Mouse (Mus musculus) midbrain, embryonic 11.5 days (tissue): Measurements from ENCODE around the gene Zkscan17. TPM values are rescaled to one million over a fixed set of nuclear protein-coding genes. Genes with fewer than 3 reads are reported as not detected.
"Not testable (repeated sequence)": the region's sequence is repeated elsewhere in the genome, so short reads cannot be mapped to it uniquely, and the experiment has no call there.

Source experiments
- ATAC-seq: fragments of 200-750 bp; cut with Nextera tagmentation; 2 replicates; pipeline ENCODE4 v1.8.0; 2017; ENCODE audit warnings: moderate TSS enrichment, moderate library complexity; ENCODE audit not compliant: low FRiP score
- DNase-seq: peaks from one replicate; pipeline ENCODE4 v3.0.0; 2015; ENCODE audit warnings: low spot score; ENCODE audit errors: missing footprints
- H3K27ac ChIP-seq: fragments of 300-500 bp; sonication (generic); 2 replicates; pipeline ENCODE4 v1.5.1; 2014; ENCODE audit warnings: low read depth, low read length
- H3K27me3 ChIP-seq: fragments of 300-500 bp; sonication (generic); 2 replicates; pipeline ENCODE4 v1.6.1; 2014; ENCODE audit warnings: mild to moderate bottlenecking, low read length, moderate library complexity, mixed read lengths; ENCODE audit not compliant: control insufficient read depth, insufficient read depth
- H3K36me3 ChIP-seq: fragments of 300-500 bp; sonication (generic); 2 replicates; pipeline ENCODE4 v1.6.1; 2014; ENCODE audit warnings: mild to moderate bottlenecking, low read length, moderate library complexity, mixed read lengths; ENCODE audit not compliant: control insufficient read depth, insufficient read depth
- H3K4me1 ChIP-seq: fragments of 300-500 bp; sonication (generic); 2 replicates; pipeline ENCODE4 v1.6.1; 2014; ENCODE audit warnings: low read length; ENCODE audit not compliant: control insufficient read depth, insufficient read depth
- H3K4me2 ChIP-seq: fragments of 300-500 bp; sonication (generic); 2 replicates; pipeline ENCODE4 v1.6.1; 2014; ENCODE audit warnings: mild to moderate bottlenecking, moderate library complexity
- H3K4me3 ChIP-seq: fragments of 300-500 bp; sonication (generic); 2 replicates; pipeline ENCODE4 v1.5.1; 2014; ENCODE audit warnings: low read depth, low read length
- H3K9ac ChIP-seq: fragments of 300-500 bp; sonication (generic); 2 replicates; pipeline ENCODE4 v1.6.1; 2014; ENCODE audit warnings: low read length
- H3K9me3 ChIP-seq: fragments of 300-500 bp; sonication (generic); 2 replicates; pipeline ENCODE4 v1.6.1; 2016; ENCODE audit warnings: low read length; ENCODE audit not compliant: control insufficient read depth
- WGBS: fragments of 180-500 bp; shearing (Covaris S2); extraction: QIAGEN DNeasy Blood & Tissue Kit; methylation state at CpG from one replicate; pipeline ENCODE4 v1.1.7; 2014; 5-methylcytosine and 5-hydroxymethylcytosine counted together
- polyA plus RNA-seq: library from polyadenylated mRNA; unstranded; fragments of >200 nt; fragmentation: Nextera tagmentation; extraction: Ambion mirVana; gene quantifications from 2 replicates; pipeline ENCODE4 v1.2.1, GENCODE M21; 2014

Zkscan17 gene
- 19.1 and 22.4 TPM in 2 replicates for polyA plus RNA-seq

DNA sequence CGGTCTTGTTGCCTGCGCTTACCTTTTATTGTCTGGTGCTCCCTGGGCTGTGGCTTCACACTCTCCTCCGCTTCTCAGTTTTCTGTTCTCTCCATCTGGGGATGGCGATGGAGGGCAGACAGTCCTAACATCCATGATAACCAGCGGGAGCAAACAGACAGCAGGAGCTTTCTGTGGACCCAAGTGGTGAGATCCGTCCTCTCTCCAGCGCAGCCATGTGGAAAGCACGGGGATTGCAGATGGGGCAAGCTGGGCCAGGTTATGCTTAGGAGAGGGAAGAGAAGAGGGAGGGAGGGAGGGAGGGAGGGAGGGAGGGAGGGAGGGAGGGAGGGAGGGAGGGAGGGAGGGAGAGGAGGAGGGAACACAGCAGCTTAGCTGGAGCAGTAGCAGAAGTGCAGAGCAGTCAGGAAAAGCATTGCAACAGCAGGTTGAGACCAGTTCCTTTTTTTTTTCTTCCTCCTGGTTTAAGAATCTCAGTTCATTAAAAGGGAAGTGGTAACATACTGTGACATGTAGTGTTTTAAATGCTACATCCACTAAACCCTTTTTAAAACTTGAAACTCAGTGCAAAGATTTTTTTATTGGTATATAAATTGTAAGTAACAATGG lies at the start of gene Zkscan17:
Gene Zkscan17 (minus strand): TSS at position 280 of the 609 bp plus-strand sequence.
- Histone ChIP-seq H3K27ac (no peak within 1 kb of the TSS), H3K9ac (no peak within 1 kb of the TSS), H3K4me2 (no peak within 1 kb of the TSS), H3K36me3 (no peaks in the 10 kb centered on the region), H3K4me3 (no peak within 1 kb of the TSS), H3K27me3 (no peaks in the 10 kb centered on the region), H3K9me3 (peaks cover 3% of the 10 kb centered on the region; the same call in 1 of the 2 replicates), H3K4me1 (no peaks in the 10 kb centered on the region)
- ATAC-seq (no peak), DNase-seq (no peak)
- WGBS, result 48% methylated on average over 8 of the region's 8 CpGs

DNA sequence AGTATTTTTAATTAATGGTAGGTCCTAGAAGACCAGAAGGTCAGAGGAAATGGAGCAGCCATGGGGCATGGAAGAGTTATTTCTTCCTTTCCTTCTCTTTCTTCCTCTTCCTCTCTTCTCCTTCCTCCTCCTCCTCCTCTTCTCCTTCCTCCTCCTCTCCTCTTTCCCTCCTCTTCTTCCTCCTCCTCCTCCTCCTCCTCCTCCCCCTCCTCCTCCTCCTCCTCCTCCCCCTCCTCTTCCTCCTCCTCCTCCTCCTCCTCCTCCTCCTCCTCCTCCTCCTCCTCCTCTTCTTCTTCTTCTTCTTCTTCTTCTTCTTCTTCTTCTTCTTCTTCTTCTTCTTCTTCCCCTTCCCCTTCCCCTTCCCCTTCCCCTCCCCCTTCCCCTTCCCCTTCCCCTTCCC lies 49.6 kb upstream of the Zkscan17 start, which contains the start of gene Olfr222:
Gene Olfr222 (minus strand): TSS at position 101 of the 400 bp plus-strand sequence.
- not testable (repeated sequence) for H3K4me1 ChIP-seq, H3K36me3 ChIP-seq, H3K9ac ChIP-seq, H3K27me3 ChIP-seq, DNase-seq, ATAC-seq, H3K4me3 ChIP-seq, H3K27ac ChIP-seq, H3K9me3 ChIP-seq, H3K4me2 ChIP-seq

DNA sequence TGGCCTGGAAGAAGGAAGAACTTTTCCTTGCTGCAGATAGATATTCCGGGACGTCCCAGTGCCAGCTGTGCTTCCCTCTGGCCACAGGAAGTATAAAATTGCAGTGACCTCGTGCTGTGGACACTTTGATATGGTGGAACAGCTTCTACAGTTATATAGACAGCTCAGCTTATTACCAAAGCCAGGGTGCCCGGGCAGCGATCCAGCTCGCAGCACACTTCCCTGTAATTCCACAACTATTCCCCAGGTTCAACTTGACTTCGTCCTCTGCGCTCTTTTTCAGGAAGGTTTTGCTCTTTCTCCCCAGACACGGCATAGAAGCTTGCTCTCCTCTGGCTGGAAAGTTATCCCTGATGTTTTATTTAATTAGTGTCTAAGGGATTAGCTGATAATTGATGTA lies 49.2 kb upstream of the Zkscan17 start:
- ATAC-seq (no peak), DNase-seq (no peak)
- no peaks in the 10 kb centered on the region for H3K36me3 ChIP-seq
- H3K9ac ChIP-seq, result no peak overlapping the region
- no peaks in the 10 kb centered on the region for H3K4me1 ChIP-seq
- 73% methylated on average over 9 of the region's 9 CpGs for WGBS
- H3K9me3 ChIP-seq, result no peaks in the 10 kb centered on the region
- H3K4me3 ChIP-seq, result no peak overlapping the region
- no peak overlapping the region for H3K4me2 ChIP-seq
- no peaks in the 10 kb centered on the region for H3K27me3 ChIP-seq
- no peak overlapping the region for H3K27ac ChIP-seq

DNA sequence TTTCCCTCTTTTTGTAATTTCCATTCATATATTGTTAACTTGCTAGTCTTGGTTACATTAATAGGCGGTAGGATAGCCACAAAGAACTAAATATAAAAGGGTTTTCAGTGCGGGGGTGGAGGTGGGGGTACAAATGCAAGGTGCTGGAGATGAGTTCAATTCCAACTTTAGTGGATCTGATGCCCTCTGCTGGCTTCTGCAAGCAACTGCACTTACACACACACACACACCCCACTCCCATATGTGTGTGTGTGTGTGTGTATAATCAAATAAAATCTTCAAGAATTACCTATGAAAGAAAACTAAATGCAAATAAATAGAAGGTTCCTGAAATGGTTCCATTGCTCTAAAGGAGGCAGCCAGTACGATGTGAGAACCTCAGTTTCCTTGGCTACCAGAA lies 42.8 kb upstream of the Zkscan17 start:
- H3K36me3 ChIP-seq, result no peaks in the 10 kb centered on the region

DNA sequence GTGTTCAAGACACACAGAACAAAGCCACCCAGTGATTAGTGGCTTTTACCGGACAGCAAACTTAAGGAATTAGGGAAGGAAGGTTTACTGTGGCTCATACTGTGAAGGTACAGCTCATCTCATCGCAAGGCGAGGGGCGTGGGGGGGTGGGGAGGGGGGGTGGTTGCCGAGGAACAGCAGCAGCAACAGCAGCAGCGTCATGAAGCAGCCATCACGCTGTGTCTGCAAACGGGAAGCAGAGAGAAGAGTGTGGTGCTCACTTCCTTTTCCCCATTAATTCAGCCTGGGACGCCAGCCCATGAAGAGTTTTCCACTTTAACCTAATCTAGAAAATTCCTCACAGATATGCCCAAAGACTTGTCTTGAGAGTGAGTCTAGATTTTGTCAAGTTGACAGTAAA lies 36.3 kb upstream of the Zkscan17 start:
- Histone ChIP-seq H3K4me3 (no peak overlapping the region), H3K4me2 (no peak overlapping the region), H3K9ac (no peak overlapping the region), H3K27ac (no peak overlapping the region), H3K36me3 (no peaks in the 10 kb centered on the region), H3K4me1 (no peaks in the 10 kb centered on the region), H3K27me3 (no peaks in the 10 kb centered on the region), H3K9me3 (no peaks in the 10 kb centered on the region)
- WGBS, result 78% methylated on average over 9 of the region's 9 CpGs
- ATAC-seq, result no peak
- DNase-seq, result no peak

More for the DNA sequence above, 42.8 kb upstream of the Zkscan17 start:
- H3K4me1 ChIP-seq, result no peaks in the 10 kb centered on the region
- no peaks in the 10 kb centered on the region for H3K27me3 ChIP-seq
- WGBS, result 66% methylated on average over 3 of the region's 3 CpGs
- H3K4me3 ChIP-seq, result no peak overlapping the region
- H3K4me2 ChIP-seq, result no peak overlapping the region
- no peak overlapping the region for H3K9ac ChIP-seq
- no peaks in the 10 kb centered on the region for H3K9me3 ChIP-seq
- H3K27ac ChIP-seq, result no peak overlapping the region
- no peak for DNase-seq
- no peak for ATAC-seq

DNA sequence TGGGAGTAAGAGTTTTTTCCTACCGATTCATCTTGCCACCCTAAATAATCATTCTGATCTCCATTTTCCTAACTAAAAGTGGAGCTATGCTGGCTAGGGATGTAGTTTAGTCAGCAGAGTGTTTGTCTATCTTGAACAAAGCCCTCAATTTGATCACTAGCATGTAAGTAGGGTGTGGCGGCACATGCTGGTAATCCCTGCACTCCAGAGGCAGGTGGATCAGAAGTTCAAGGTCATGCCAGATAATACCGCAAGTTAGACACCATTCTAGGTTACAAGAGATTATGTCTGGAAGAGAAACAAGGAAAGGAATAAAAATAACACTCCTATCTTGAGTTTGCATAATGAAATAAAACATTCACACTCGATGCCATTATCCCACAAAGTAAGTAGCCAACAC lies 35.8 kb upstream of the Zkscan17 start:
- no peak for DNase-seq
- no peak overlapping the region for H3K4me3 ChIP-seq
- no peak overlapping the region for H3K9ac ChIP-seq
- no peaks in the 10 kb centered on the region for H3K9me3 ChIP-seq
- no peaks in the 10 kb centered on the region for H3K27me3 ChIP-seq
- no peak overlapping the region for H3K27ac ChIP-seq
- no peaks in the 10 kb centered on the region for H3K4me1 ChIP-seq
- no peaks in the 10 kb centered on the region for H3K36me3 ChIP-seq
- ATAC-seq, result no peak
- 91% methylated on average over 4 of the region's 4 CpGs for WGBS
- H3K4me2 ChIP-seq, result no peak overlapping the region

DNA sequence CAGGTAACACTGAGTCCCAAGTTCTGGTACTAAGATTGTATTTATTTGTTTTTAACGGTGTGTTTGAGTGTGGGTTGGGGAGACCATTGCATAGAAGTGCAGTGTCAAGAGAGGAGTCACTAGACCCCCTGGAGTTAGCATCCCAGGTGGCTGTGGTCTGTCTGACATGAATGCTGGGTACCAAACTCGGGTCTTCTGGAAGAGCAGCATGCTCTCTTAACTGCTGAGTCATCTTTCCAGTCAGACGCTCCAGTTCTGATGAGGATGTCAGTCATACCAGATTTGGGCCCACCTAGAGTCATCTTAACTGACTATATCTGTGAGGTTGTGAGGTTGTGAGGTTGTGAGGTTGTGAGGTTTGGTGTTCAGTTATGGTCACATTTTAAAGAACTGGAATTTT lies 34.4 kb upstream of the Zkscan17 start:
- ATAC-seq (no peak), DNase-seq (no peak)
- Histone ChIP-seq H3K4me3 (no peak overlapping the region), H3K27ac (no peak overlapping the region), H3K27me3 (no peaks in the 10 kb centered on the region), H3K9me3 (no peaks in the 10 kb centered on the region), H3K4me2 (no peak overlapping the region), H3K36me3 (no peaks in the 10 kb centered on the region), H3K9ac (no peak overlapping the region), H3K4me1 (no peaks in the 10 kb centered on the region)
- WGBS, result 73% methylated on average over 3 of the region's 3 CpGs

DNA sequence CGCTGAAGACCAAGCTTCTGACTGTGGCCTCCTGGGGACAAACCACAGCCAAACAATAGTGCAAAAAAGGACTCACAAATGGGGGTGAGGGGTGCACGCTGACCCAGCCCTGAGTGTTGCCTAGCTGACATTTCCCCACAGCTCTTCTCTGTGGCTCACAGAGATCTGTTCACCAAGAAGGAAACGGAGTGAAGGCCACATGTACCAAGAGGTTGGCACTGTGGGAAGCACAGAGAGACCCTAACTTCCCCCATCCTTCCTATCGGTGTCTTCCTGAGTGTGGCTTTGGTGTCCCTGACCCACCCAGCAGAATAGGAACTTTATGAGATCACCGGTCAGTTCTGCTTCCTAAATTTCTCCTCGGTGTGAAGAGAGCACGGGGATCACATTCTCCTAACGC lies 28.0 kb upstream of the Zkscan17 start:
- Histone ChIP-seq H3K9ac (no peak overlapping the region), H3K27ac (no peak overlapping the region), H3K36me3 (no peaks in the 10 kb centered on the region), H3K27me3 (no peaks in the 10 kb centered on the region), H3K9me3 (no peaks in the 10 kb centered on the region), H3K4me1 (no peaks in the 10 kb centered on the region), H3K4me2 (no peak overlapping the region), H3K4me3 (no peak overlapping the region)
- WGBS, result 79% methylated on average over 8 of the region's 8 CpGs
- DNase-seq, result no peak
- ATAC-seq, result no peak

DNA sequence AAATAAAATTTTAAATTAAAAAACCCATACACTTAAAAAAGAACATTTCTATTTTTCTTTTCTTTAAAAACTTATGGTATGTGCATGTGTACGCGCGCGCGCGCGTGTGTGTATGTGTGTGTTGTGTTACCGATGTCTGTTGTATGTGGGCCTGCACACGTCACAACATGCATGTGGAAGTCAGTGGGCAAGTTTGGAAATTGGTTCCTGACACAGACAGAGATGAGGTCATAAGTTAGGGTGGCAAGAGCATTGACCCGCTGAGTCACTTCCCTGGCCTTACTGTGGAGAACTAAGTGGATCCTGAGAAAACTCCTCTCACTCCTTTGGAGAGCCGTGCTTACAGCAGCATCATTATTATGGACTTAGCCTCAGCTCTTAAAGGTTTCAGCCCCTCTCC lies 27.6 kb upstream of the Zkscan17 start:
- no peaks in the 10 kb centered on the region for H3K9me3 ChIP-seq
- H3K4me2 ChIP-seq, result no peak overlapping the region
- H3K9ac ChIP-seq, result no peak overlapping the region
- DNase-seq (no peak), ATAC-seq (no peak)
- no peaks in the 10 kb centered on the region for H3K4me1 ChIP-seq
- H3K4me3 ChIP-seq, result no peak overlapping the region
- H3K27ac ChIP-seq, result no peak overlapping the region
- H3K36me3 ChIP-seq, result no peaks in the 10 kb centered on the region
- WGBS, result 92% methylated on average over 11 of the region's 11 CpGs
- no peaks in the 10 kb centered on the region for H3K27me3 ChIP-seq
